Mouse (Mus musculus): ENCODE measurements around the gene Poln.

GRCm38 (mm10) chr5:34119121-34119856 is 50.0 kb downstream of the Poln start:
- TF ChIP-seq CTCF (conservative IDR thresholded peaks at IDR 0.05; ENCODE audit: insufficient read depth, insufficient read length, low read depth, low read length) (no peak), POLR2A (IDR thresholded peaks at IDR 0.05; ENCODE audit: low read depth, low read length) (no peak)
